Mouse (Mus musculus) spleen, adult 18-20 months (tissue): ENCODE data around the gene Ahdc1.
"Not testable (repeated sequence)": the region's sequence is repeated elsewhere in the genome, so short reads cannot be mapped to it uniquely, and the experiment has no call there.

ENCODE experiments used
- DNase-seq, 2 experiments: peaks; one replicate each; pipeline ENCODE4 v3.0.0; 2022; ENCODE audit warnings: mixed read lengths in 2 of 2

The Ahdc1 gene

DNA sequence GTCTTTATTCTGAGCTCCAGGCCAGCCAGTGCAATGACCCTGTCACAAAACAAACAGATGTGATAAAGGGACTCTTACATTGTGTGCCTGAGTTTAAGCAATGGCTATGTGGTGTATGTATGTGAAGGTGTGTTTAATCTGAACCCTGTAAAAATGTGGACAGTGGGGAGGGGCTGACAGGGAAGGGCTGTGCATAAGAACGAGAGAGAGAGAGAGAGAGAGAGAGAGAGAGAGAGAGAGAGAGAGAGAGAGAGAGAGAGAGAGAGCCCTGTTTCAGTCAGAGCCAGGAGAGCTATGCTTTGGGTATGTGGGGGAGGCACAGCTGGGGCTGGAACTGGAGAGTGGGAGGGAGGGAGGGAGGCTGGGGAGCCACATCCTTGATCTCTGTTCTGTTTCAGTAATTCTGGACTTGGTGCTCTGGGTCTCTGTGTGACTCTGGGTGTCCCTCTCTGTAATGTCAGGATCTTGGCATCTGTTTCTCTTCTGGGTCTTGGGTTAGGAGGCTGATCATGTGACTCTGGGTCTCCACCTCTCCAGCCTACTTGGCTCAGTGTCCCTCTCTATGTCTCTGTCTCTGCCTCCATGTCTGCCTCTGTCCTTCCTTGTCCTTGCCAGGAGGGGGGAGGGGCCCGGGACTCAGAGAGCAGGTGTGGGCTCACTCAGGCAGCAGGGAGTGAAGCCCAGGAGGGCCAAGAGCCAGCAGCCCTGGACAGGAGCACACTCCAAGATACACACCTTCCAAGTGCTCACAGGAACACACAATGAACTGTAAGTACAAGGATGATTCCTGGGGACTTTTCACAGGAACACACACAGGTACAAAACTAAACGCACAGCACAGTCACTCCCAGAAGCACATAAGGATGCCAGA, 73.2 kb downstream of the Ahdc1 start:
- no peak for DNase-seq

DNA sequence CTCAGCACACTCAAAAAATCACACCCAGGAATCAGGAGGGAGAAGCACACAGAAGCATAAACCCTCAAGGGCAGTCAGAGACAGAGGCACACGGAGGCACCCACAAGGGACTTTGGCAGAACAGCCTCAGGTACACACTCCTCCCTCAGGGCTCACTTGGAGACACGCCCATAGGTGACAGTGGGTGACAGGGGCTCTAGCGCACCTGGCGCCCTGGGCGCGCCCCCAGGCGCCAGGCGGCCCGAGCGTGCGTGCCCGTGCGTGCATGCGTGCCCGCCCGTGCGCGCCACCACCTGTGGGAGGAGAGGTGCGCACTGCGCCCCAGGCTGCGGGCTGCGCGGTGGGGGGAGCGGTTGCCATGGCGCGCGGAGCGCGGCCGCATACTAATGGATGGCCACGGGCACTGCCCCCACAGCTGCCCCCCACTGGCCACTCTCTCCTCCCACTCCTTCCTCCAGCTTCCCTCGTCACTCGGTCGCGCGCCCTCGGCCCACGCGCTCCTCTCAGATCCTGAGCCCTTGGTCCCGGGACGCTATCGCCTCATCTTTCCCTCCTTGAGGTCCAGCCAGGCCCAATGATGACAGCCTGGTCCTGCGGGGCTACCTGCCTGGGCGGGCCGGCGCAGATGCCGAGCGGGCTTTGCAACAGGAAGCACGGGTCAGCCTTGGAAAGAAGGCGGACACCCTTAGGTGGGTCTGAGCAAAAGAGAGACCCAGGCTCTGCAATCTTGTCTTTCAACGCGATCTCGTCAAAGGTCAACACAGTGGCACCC, 74.1 kb downstream of the Ahdc1 start:
- no peak for DNase-seq

DNA sequence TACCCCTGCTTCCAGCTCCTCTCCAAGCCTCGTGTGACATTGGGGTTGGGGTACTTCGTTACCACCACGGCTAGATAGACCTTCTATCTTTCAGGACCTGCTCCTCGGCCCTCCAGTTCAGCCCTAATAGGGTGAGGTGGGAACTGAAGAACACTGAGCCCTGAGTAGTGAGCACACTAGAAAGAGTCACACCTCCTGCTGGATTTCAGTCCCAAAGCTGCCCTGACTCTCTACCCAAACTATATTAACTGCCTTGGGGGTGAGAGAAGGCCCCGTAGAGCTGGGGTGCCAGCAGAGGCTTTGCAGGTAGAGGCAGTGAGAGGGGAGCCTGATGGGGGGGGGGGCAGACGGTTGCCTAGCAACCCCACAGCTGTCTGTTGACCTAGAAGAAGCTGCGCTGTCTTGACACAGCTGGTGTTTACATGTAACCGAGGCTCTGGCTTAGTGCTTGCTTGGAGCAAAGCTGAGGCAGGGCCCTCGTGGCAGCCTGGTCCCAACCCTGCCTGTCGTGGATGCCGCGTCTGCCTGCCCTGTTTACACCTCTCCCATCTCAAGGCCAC, 74.8 kb downstream of the Ahdc1 start:
- no peak for DNase-seq

DNA sequence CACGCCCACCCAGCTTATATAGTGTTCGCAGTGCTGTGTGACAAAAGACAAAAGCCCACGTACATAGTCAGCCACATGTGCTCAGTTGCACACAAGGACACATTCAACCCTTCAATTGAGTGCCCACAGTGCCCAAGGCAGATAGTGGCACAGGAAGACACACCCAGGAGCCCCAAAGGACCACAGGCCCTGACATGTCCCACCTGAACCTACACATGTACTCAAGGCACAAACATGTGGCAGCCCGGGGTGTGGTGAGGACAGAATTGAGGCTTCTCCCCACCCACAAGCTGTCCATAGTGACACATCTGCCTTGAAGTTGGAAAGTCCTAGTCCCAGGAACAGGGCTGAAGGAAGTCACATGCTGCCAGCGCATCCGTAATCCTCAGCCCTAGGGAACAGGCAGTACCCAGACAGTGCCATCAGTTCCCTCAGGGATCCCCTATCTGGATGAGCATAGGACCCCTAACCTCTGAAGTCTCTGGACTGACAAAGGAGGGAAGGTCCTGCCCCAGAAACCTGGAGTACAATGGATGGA, 76.2 kb downstream of the Ahdc1 start:
- DNase-seq = no peak

DNA sequence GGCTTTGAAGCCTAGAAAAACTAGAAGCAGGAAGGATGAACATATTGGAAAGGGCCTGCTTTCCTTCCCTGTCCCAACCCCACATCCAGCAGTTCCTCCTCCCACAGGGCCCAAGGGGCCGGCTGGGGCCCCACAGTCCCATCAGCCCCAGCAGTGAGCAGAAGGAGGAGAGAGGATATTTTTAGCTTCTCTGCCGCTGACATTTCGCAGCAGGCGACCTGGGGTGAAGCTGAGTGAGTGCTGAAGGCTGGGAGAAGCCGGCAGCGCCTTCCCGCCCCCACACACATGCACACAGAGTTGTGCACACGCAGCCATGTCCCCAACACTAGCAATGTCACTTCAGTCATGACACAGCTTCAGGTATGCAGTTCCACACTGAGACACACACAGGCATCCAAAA, 76.8 kb downstream of the Ahdc1 start:
- no peak for DNase-seq

DNA sequence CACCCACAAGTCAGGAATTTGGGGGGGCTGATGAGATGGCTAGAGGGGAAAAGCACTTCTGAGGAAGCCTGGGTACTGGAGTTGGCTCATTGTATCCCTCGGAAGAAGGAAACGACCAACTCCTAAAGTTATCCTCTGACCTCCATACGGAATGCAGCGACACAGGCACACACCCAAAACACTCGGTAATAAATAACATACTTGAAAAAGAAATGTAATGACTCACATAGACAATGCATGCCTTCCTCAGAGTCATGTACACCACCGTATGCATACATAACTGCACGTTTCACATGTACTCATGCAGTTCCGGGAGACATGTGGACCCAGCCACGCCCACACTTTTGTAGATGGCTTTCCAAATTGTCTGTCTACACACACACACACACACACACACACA, 78.3 kb downstream of the Ahdc1 start:
- no peak for DNase-seq

DNA sequence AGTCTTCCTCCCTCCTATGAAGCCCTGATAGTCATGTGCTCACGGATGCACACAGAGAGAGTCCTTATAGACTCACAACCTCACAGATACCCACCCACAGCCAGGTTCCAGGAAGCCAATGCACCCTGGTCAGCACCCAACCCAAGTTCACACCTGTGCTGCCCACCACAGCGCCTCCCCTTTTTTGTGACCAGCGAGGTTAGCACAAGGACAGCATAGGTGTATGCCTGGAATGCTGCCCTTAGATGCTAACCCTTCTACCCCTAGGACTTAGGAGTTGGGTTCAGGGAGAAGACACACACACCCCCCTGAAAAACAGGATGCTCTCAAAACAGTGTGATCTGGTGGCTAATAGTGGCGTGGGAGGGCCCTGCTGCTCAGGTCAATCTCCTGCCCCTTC, 78.7 kb downstream of the Ahdc1 start:
- no peak for DNase-seq

DNA sequence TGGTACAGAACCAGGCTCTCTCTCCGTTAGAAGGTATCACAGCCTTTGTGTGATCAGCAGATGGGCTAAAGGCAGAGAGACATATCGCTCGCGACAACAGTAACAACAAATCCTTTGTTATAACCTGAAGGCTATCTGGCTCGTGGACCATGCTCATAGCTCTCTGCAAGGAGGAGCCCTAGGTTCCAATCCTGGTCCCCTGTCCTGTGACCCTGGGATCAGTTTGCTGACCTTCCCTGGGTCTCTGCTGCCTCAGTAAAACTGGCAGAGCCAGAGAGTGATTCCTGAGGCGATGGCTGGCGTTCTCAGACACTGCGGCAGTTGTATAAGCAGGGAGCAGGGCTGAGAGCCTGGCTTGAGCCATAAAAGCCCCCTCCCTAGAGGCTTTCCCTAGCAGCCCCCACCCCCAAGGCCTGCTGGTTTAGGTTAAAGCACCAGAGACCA, 79.2 kb downstream of the Ahdc1 start:
- DNase-seq = no peak

DNA sequence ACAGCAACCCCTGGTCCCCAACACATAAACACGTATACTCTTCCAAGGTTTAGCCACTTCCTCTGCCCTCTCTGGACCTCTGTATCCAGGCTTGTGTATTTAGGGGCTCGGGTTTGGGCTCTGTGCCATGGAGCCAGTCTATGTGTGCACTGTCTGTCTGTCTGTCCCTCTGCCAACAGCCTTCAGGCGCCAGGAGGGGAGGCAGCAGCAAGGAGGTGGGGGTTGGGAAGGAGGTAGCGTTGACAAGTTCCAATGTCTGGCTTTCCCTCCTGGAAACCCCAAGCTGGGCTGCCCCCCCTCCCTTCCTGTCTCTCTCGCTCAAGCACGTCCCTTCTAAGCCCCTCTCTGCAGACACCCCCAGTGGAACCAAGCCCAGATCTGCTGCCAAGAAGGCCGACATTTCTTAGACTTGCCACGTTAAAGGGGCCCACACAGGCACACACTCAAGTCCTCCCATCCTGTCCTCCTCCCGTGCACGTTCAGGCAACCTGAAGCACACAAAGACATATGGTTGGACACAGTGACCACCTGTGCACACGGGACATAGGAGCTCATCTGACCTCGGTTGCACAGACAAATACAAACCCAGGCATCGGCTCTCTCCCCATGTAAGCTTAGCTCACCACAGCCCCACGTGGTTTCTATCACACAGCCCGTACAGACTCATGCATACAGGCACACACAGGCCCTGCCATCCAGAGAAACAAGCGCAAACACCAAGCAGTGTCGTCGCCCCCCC, 79.8 kb downstream of the Ahdc1 start:
- DNase-seq = no peak

DNA sequence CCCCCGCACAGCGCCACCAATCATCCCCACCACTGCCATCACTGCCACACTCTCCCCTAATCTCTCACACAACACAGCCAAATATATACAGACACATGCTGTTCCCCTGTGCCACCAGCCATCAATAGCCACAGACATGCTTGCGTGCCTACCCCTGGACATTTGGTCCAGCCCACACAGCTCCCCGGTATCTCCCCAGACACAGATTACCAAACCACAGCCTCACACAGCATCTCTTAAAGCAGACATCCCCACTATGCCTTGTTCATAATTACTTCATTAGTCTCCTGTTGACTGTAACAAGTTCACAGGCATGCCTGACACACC, 80.4 kb downstream of the Ahdc1 start:
- DNase-seq = no peak

DNA sequence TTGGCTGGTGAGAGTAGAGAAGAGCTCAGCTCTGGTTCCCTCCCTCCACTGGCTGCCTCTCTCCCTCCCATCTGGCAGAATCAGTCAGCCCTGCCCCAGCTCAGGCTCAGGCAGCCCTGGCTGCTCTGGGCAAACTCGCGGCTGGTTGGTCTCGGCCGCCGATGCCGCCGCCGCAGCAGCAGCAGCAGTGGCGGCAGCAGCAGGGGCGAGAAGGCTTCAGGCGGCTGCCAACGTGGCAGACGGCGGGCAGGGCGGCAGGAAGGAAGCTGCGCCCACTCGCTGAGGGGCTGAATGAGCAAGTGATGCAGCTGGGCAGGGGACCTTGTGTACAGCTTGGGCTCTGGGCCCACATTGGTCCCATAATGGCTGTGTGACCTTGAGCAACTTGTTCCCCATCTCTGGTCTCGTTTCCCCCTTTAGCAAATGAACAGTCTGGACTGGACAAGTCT, 81.4 kb downstream of the Ahdc1 start:
- DNase-seq = peak; percentile 59 to 66

DNA sequence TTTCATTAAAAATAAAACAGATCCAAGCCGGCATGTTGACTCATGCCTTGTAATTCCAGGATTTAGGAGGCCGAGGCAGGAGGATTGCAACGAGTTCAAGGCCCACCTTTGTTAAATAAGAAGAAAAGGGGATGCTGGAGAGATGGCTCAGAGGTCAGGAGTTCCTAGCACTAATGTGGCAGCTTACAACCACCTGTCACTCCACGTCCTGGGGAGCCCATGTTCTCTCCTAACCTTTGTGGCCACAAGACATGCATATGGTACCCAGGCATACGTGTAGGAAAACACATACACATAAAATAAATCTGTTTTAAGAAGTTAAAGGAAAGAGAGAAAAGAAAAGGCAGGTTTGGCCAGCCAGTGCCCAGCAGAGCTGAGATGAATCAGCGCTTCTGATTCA, 82.0 kb downstream of the Ahdc1 start:
- DNase-seq = no peak

DNA sequence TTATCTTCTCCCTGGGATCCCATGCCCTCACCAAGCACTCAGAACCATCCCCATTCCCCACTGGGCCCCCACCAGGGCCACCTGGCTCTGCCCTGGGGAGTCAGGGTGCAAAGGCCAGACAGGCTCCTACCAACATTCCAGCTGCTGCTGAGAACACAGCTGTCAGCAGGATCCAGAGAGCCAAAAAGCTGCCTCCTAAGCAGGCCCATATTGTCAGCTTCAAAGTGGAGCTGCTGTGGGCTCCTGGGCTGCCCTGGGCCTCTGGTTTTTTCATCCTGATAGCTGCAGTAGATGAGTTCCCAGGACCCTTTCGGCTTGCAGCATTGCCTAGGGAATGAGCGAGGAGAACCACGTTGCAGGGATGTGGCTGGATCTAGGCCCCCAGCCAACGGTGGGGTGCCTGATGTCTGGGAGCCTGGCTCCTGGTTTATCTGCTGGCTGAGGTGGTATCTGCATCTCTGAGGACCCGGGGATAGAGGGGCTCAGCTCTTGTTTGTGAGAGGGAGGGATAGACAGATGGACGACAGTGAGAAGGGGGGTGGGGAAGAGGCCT, 82.5 kb downstream of the Ahdc1 start:
- no peak for DNase-seq

DNA sequence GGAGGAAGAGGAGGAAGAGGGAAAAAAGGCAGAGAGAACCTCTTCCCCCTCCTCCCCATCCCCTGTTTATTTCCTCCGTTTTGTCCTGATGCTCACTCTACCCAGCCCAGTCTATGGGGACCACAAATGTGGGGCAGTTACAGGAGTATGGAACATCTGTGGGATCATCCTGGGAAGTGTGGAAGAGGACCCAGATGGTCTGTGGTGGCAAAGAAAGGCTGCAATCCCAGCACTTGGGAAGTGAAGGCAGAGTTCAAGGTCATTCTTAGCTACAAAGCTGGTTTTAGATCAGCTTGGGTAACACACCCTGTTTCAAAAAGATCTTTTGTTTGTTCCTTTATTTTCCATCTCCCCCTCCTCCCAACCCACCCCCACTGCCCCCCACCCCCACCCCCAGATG, 83.2 kb downstream of the Ahdc1 start:
- no peak for DNase-seq

DNA sequence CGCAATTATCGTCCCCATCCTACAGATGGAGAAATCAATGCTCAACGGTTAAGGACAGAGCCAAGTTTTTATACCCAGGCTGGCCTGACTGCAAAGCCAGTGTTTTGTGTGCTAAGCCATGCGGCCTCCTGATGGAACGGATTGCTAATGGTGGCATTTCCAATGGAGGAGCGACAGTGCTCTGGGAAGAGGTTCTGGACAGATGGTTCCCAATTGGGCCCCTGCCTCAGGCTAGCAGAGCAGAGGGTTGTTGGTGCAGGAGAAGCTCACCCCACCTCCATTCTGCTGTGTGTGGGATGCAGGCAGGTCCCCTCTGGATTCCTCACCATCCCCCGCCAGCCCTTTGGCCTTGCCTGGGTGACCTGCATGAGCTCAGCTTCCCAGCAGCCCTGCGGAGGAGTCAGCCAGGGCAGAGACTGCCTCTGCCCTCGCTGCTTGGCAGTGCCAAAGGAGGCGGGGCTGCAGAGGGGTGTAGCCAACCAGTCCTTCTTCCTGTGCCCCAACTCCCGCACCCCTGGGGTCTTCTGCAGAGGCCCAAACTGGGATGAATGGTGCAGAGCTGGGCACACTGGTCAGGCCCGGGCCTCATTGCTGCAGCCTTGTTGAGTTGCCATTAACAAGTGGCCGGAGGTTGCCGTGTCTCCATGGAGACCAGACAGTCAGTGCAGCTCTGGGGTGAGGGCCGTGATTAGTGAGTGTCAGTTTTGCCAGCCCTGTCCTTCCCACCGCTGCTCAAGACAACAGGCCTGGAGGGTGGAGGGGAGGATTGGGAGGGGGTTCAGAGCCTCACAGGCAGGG, 84.1 kb downstream of the Ahdc1 start:
- peak; percentile 48 to 62 for DNase-seq

DNA sequence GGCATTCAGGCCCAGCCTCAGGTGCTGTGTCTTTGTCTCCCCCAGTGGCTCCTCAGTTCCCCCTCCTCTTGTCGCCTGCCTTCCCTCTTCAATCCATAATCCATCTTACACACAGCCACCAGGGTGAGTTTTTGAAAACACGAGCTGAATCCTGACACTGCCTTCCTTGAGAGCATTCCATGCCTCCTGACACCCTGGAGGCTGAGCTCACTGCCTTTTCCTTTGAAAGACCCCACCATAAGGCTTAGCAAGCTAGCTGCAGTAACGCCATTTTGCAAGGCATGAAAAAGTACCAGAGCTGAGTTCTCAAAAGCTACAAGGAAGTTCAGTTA, 84.6 kb downstream of the Ahdc1 start:
- DNase-seq = not testable (repeated sequence)

DNA sequence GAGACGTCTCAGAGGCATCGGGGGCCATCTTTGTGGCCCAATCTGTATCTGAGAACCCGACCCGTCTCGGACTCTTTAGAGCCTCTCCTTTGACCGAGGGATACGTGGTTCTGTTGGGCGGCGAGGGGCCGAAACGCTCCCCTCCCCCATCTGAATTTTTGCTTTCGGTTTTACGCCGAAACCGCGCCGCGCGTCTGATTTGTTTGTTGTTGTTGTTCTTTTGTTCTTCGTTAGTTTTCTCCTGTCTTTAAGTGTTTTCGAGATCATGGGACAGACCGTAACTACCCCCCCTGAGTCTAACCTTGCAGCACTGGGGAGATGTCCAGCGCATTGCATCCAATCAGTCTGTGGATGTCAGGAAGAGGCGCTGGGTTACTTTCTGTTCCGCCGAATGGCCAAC, 85.6 kb downstream of the Ahdc1 start:
- not testable (repeated sequence) for DNase-seq

DNA sequence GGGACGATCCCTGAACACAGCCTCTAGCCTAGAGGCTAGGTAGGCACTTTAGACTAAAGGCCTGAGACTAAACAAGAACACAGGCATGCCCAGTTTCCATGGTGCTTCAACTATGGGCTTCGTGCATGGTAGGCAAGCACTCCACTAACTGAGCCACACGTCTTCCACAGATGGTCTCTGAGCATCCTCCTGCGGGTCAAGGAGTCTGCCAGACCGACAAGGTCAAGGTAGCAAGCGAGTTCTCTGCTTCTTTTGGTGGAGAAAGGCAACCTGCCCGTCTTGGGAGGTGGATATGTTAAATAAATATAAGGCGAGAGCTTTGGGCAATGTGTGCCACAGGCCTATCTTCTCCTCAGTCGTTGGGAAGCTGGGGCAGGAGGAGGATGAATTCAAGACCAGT, 90.7 kb downstream of the Ahdc1 start:
- no peak for DNase-seq

DNA sequence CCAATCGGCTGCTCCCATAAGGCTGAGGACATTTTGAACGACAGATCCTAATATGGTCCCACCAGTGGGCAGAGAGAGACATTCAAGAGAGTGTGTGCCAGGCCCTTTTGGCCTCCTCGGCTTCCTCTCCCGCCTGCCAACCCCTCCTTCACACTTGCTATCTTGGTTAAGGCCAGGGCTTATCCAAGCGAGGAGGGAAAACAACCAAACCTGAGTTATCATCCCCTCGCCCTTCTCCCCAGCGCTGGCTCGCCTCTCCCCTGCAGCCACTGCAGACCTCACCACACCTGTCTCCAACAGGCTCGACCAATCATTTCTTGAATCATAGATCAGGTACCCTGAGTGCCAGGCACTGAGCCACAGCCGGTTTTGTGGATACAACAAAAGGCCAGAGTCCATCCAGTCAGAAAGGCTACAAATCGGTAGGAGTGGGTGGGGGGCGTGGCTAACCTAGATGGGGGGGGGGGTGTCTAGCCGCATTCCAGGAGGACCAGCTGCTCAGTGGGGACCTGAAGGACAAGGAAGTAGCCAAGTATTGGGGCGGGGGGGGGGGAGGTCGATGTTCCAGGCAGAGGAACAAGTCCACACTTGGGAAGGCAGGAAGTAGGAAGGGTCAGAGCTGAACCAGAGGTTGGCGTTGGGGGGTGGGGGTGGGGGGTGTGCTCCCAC, 92.6 kb downstream of the Ahdc1 start:
- no peak for DNase-seq

DNA sequence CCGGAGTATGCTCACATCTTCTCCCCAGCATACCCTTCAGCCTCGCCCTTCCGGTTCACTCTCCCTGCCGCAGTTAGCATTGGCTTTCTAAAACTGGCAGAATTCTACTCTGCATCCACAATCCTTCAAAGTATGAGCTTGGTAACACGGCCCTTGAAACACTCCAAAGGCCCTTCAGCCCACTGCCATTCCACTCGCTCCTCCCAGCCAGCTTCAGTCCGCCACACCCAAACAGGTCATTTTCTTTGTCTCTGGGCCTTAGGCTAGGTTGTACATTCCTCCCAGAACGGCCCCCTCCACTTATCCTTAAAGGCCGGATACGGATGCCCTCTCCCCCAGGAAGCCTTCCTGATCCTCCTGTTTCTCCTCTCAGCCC, 93.1 kb downstream of the Ahdc1 start:
- no peak for DNase-seq

DNA sequence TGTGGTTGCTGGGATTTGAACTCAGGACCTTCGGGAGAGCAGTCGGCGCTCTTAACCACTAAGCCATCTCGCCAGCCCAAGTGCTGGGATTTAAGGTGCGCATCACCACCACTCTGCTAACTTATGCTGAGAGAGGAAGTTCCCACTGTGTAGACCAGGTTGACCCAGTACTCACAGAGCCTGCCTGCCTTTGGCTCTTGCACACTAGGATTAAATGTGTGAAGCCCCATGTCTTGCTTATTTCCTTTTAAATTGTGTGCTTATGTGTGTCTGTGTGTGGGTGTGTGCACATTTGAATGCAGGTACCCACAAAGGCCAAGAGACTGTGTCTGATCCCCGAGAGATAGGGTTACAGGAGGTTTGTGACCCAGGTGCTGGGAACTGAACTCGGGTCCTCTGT, 95.6 kb downstream of the Ahdc1 start:
- DNase-seq = no peak
